Mouse (Mus musculus): ENCODE results near the gene Olfr171. TPM values are rescaled to one million over a fixed set of nuclear protein-coding genes. Genes with fewer than 3 reads are reported as not detected.
"Not testable (repeated sequence)": the region's sequence is repeated elsewhere in the genome, so short reads cannot be mapped to it uniquely, and the experiment has no call there.

The Olfr171 gene
- total RNA-seq (2022), result not detected

DNA sequence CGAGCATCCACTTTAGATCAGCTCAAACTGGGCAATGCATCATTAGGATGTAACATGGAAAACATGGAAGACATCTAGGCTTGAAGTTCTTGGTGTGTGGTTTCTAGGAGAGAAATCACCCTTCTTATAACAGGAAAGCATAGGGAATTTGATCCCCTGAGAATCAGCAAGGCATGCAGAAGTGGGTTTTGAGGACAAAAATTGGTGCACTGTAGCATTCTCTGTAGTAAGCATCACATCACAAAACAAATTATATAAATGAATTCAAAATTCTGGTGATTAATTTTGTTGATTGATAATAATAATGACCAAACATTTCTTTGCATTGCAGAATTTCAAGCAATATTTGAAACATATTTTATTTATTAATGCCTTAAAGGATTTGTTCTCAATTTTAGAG is at the start of gene Olfr171:
TSS of gene Olfr171 (minus strand) at position 101 of the 400 bp plus-strand sequence.
- no peak for DNase-seq (ENCODE audit: low spot score in 2 of 2)

GRCm38 (mm10) chr16:19670768-19671357 is 41.1 kb upstream of the Olfr171 start:
- DNase-seq (ENCODE audit: low spot score in 2 of 2), result no peak

- DNase-seq (ENCODE audit: low spot score in 2 of 2), result no peak
Measured at GRCm38 (mm10) chr16:19666312-19666711, 36.6 kb upstream of the Olfr171 start.

GRCm38 (mm10) chr16:19611782-19612181 is 17.9 kb downstream of the Olfr171 start, which contains the start of gene Olfr170:
Olfr170 (minus strand) TSS chr16:19611882.
- not testable (repeated sequence) for DNase-seq (ENCODE audit: low spot score in 2 of 2)

DNA sequence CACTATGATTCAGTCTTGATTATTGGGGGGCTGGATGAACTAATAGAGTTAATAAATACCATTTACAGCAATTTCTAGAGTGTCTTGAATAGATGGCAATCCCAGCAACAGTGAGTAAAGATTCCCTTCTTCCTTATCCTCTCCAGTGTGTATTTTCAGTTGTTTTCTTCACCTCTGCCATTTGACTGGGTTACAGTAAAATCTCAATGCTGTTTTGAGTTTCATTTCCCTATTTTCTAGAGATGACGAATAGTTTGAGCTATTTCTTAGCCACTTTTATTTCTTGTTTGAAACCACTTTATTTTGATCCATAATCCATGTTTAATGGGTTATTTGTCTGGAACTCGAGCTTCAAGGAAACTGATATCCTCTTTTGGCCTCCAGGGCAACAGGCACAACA is 26.6 kb downstream of the Olfr171 start:
- no peak for DNase-seq (ENCODE audit: low spot score in 2 of 2)

Other genes starting within 250 kb of the Olfr171 start
- not detected for gene Olfr165, start 206.8 kb downstream of the Olfr171 start, total RNA-seq (2022)
- not detected for gene Olfr166, start 146.2 kb downstream of the Olfr171 start, total RNA-seq (2022)
- gene Olfr167, start 107.7 kb downstream of the Olfr171 start, total RNA-seq (2022), result not detected
- gene Olfr168, start 94.4 kb downstream of the Olfr171 start, total RNA-seq (2022), result not detected
- not detected for gene Olfr169, start 58.1 kb downstream of the Olfr171 start, total RNA-seq (2022)
- gene Olfr170, start 18.0 kb downstream of the Olfr171 start, total RNA-seq (2022), result not detected
- gene Lamp3, start 76.5 kb upstream of the Olfr171 start, total RNA-seq (2022), result under 1 TPM in 2 of 4 experiments, not detected in 2; 0.11 to 0.12 TPM
- gene B3gnt5, start 130.3 kb upstream of the Olfr171 start, total RNA-seq (2022), result under 1 TPM; 0.34 to 0.95 (median 0.45) TPM

All from layer of hippocampus, adult 8-10 months (tissue).